Mouse (Mus musculus) myocyte (in vitro differentiated cells): ENCODE results near the gene Ganab. TPM values are rescaled to one million over a fixed set of nuclear protein-coding genes. Genes with fewer than 3 reads are reported as not detected.
A peak's percentile ranks its signal among the peaks of the same experiment; 100 is the strongest.

Experiments used
- H3K27me3 ChIP-seq: one replicate; pipeline ENCODE4 v1.6.1; 2011; ENCODE audit not compliant: control insufficient read depth, insufficient read depth, insufficient read length
- H3K36me3 ChIP-seq: one replicate; pipeline ENCODE4 v1.6.1; 2011; ENCODE audit not compliant: control insufficient read depth, insufficient read depth
- H3K4me2 ChIP-seq: one replicate; pipeline ENCODE4 v1.6.1; 2011; ENCODE audit warnings: low read depth, control low read depth
- H3K4me3 ChIP-seq: one replicate; pipeline ENCODE4 v1.5.1; 2011; ENCODE audit warnings: mild to moderate bottlenecking, control low read depth, moderate library complexity
- H3K79me2 ChIP-seq: one replicate; pipeline ENCODE4 v1.6.1; 2011; ENCODE audit not compliant: control insufficient read depth, insufficient read depth
- H3ac ChIP-seq: one replicate; pipeline ENCODE4 v1.6.1; 2011; ENCODE audit not compliant: control insufficient read depth, insufficient read length
- CEBPB ChIP-seq: IDR thresholded peaks from 2 replicates; pipeline ENCODE4 v1.6.1; 2011; ENCODE audit warnings: mild to moderate bottlenecking, moderate library complexity; ENCODE audit not compliant: poor library complexity, insufficient read depth, severe bottlenecking
- E2F4 ChIP-seq: IDR thresholded peaks from one replicate; pipeline ENCODE4 v1.6.1; 2011; ENCODE audit warnings: mild to moderate bottlenecking, control low read depth, moderate library complexity; ENCODE audit not compliant: insufficient read depth
- MAX ChIP-seq: IDR thresholded peaks from one replicate; pipeline ENCODE4 v1.6.1; 2011; ENCODE audit warnings: low read depth, mild to moderate bottlenecking, control low read depth
- MYOD1 ChIP-seq, 3 experiments: IDR thresholded peaks; one replicate each; pipeline ENCODE4 v1.6.1; 2011; ENCODE audit warnings: control low read depth in 2 of 3, low read depth in 2 of 3, mild to moderate bottlenecking in 2 of 3, moderate library complexity in 1 of 3; ENCODE audit not compliant: insufficient read length in 2 of 3, control insufficient read depth in 1 of 3
- MYOG ChIP-seq, 3 experiments: IDR thresholded peaks; one replicate each; pipeline ENCODE4 v1.6.1; 2011; ENCODE audit warnings: control low read depth in 2 of 3, low read depth in 2 of 3, mild to moderate bottlenecking in 2 of 3; ENCODE audit not compliant: insufficient read length in 2 of 3, control insufficient read depth in 1 of 3, insufficient read depth in 1 of 3
- POLR2A ChIP-seq: IDR thresholded peaks from one replicate; pipeline ENCODE4 v1.6.1; 2011; ENCODE audit warnings: low read depth, mild to moderate bottlenecking, control low read depth, moderate library complexity; ENCODE audit not compliant: insufficient read length
- POLR2AphosphoS2 ChIP-seq: IDR thresholded peaks from one replicate; pipeline ENCODE4 v1.6.1; 2011; ENCODE audit warnings: low read depth, control low read depth; ENCODE audit not compliant: insufficient read length
- REST ChIP-seq: IDR thresholded peaks from one replicate; pipeline ENCODE4 v1.6.1; 2011; ENCODE audit warnings: mild to moderate bottlenecking, control low read depth, moderate library complexity; ENCODE audit not compliant: insufficient read depth, insufficient read length
- SRF ChIP-seq: IDR thresholded peaks from one replicate; pipeline ENCODE4 v1.6.1; 2011; ENCODE audit warnings: low read depth; ENCODE audit not compliant: control insufficient read depth, insufficient read length
- TCF12 ChIP-seq: IDR thresholded peaks from one replicate; pipeline ENCODE4 v1.6.1; 2011; ENCODE audit warnings: mild to moderate bottlenecking, control low read depth; ENCODE audit not compliant: poor library complexity, insufficient read depth, severe bottlenecking
- TCF3 ChIP-seq: IDR thresholded peaks from one replicate; pipeline ENCODE4 v1.6.1; 2011; ENCODE audit warnings: low read depth, control low read depth; ENCODE audit not compliant: insufficient read length
- USF1 ChIP-seq: IDR thresholded peaks from one replicate; pipeline ENCODE4 v1.6.1; 2011; ENCODE audit warnings: low read depth, mild to moderate bottlenecking, control low read depth, moderate library complexity
- polyA plus RNA-seq: library from polyadenylated mRNA; unstranded; fragments of >200 nt; fragmentation: generic; extraction: Trizol; gene quantifications from one replicate; pipeline ENCODE4 v1.2.1, GENCODE M21; 2012; ENCODE audit warnings: missing spikeins

Ganab gene
- polyA plus RNA-seq, 1 experiment = 109 TPM

DNA sequence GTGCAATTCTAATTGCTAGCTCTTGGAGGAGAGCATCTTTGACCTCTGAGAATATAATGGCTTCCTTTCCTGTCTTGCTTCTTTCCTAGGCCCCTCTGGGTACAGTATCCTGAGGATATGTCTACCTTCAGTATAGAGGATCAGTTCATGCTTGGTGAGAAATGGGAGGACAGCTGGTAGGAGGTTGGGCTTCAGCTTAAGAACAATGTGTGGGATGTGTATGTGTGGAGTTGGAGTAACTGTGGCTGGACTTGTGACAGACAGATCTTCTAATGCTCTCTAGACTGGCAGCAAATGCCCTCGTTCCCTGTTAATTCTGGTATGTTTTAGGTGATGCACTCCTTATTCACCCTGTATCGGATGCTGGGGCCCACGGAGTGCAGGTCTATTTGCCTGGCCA lies 16.3 kb downstream of the Ganab start:
- H3K4me2 ChIP-seq = no peak overlapping the region
- no peaks in the 10 kb centered on the region for H3K79me2 ChIP-seq
- H3K27me3 ChIP-seq = no peaks in the 10 kb centered on the region
- H3ac ChIP-seq = no peak overlapping the region
- H3K4me3 ChIP-seq = no peak overlapping the region
- TF ChIP-seq TCF3 (no peak), POLR2AphosphoS2 (no peak), E2F4 (no peak)
- H3K36me3 ChIP-seq = peaks cover 68% of the 10 kb centered on the region

DNA sequence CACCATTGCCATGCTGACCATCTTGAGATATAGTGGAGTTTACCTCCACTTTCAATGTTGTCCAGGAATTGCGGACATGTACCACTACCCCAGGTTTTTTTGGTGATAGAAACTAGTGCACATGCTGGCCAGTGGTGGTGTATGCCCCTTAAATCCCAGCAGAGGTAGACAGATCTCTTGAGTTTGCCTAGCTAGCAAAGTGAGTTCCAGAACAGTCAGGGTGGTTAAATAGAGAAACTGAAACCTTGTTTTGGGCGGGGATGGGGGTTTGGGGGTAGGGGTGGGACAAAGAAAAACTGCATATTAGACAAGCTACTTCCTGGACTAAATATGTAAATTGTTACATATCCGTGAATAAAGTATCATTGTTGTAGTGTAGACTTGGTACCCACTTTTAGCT lies 21.1 kb downstream of the Ganab start:
- H3K79me2 ChIP-seq = peaks cover 34% of the 10 kb centered on the region
- H3K27me3 ChIP-seq = no peaks in the 10 kb centered on the region
- TF ChIP-seq CEBPB (no peak), POLR2A (no peak), REST (no peak), MAX (no peak), MYOG (IDR thresholded peaks at IDR 0.05; ENCODE audit: control insufficient read depth in 1 of 3, insufficient read depth in 1 of 3, insufficient read length in 2 of 3, low read depth in 2 of 3) (no peak), SRF (no peak), USF1 (no peak), MYOD1 (IDR thresholded peaks at IDR 0.05; ENCODE audit: control insufficient read depth in 1 of 3, insufficient read length in 2 of 3, low read depth in 2 of 3) (no peak), POLR2AphosphoS2 (no peak), E2F4 (no peak), TCF3 (no peak), TCF12 (no peak)
- no peak overlapping the region for H3K4me2 ChIP-seq
- peaks cover 32% of the 10 kb centered on the region for H3K36me3 ChIP-seq
- H3ac ChIP-seq = no peak overlapping the region
- H3K4me3 ChIP-seq = no peak overlapping the region

DNA sequence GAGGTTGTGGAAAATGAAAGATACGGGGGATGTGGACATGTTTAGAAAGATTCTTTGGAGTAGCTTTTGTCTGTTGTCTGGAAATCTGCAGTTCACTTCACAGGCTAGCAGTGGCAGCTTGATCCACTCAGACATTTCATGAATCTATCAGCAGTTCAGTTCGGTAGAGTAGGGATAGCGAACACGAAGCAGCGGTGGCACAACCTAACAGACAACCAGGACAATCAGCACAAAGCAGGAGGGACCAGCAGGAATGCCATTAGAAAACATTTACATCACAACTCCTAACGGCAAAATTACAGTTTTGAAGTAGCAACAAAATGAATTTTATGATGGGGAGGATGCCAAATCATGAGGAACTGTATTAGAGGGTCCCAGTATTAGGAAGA lies 21.8 kb downstream of the Ganab start:
- Histone ChIP-seq H3ac (peak overlapping the region; percentile 62), H3K36me3 (peaks cover 25% of the 10 kb centered on the region), H3K4me3 (peak overlapping the region; percentile 81), H3K27me3 (no peaks in the 10 kb centered on the region), H3K4me2 (no peak overlapping the region), H3K79me2 (peaks cover 35% of the 10 kb centered on the region)
- no peak for TF ChIP-seq USF1
- no peak for TF ChIP-seq MYOG (IDR thresholded peaks at IDR 0.05; ENCODE audit: control insufficient read depth in 1 of 3, insufficient read depth in 1 of 3, insufficient read length in 2 of 3, low read depth in 2 of 3)
- TF ChIP-seq CEBPB = no peak
- TF ChIP-seq POLR2AphosphoS2 = peak; percentile 20
- TF ChIP-seq POLR2A = no peak
- TF ChIP-seq E2F4 = no peak

DNA sequence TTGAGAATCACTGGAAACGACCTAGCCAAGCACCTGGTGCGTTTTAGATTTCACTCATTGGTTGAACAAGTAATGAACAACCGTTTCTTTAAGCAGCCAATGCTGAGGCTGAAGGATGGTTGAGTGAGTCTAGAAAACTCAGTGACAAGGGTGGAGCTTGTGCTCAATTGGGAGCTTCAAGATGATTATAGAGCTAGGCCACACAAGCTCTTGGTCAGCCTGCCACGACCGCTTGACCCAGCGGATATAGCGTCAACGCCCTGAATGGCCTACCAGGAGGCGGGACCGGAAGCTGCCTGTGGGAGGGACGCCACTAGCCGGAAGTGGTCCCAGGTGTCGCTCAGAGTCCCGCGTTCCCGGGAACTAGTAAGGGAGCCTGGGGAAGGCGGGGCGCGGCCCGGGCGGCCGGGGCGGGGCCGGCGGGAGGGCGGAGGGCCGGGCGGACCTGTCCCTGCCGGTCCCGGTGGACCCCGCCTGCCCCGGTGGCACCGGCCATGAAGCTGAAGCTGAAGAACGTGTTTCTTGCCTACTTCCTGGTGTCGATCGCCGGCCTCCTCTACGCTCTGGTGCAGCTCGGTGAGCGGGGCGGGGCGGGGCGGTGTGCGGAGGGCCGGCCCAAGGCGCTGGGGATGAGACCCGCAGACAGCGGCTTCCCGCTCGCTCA lies 22.3 kb downstream of the Ganab start, which contains the start of gene B3gat3:
B3gat3 (plus strand) TSS at position 302 of the 664 bp plus-strand sequence.
- no peaks in the 10 kb centered on the region for H3K27me3 ChIP-seq
- H3ac ChIP-seq = peak within 1 kb of the TSS; percentile 62
- peak within 1 kb of the TSS; percentile 97 for H3K4me2 ChIP-seq
- peak within 1 kb of the TSS; percentile 81 for H3K4me3 ChIP-seq
- H3K79me2 ChIP-seq = peaks cover 35% of the 10 kb centered on the region
- H3K36me3 ChIP-seq = peaks cover 20% of the 10 kb centered on the region
- TF ChIP-seq MYOG (IDR thresholded peaks at IDR 0.05; ENCODE audit: control insufficient read depth in 1 of 3, insufficient read depth in 1 of 3, insufficient read length in 2 of 3, low read depth in 2 of 3) = peak in 1 of 3 experiments; percentile 28
- TF ChIP-seq POLR2A = peak; percentile 89
- TF ChIP-seq POLR2AphosphoS2 = peak; percentile 86
- no peak for TF ChIP-seq TCF12

DNA sequence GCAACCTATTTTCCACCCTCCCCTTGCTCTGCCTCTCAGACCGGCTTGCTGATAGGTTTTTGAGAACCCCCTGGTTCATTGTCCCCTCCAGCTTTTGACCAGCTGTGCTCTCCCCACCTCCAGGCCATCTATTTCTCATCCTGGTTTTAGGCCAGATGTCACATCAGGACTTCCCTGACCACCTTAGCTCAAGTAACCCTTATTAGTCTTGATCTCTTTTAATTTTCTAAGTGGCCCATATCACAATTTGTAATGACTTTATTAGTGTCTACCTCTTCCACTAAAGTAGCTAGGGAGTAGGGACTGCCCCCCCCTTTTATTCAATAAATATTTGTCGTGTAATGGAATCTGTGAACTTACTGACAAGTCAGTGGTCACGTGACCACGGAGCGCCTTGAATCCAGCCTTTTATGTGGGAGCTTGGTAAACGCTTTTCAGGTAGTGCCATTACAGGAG lies 23.0 kb downstream of the Ganab start:
- Histone ChIP-seq H3K4me3 (peak overlapping the region; percentile 81), H3K79me2 (peaks cover 35% of the 10 kb centered on the region), H3K36me3 (peaks cover 14% of the 10 kb centered on the region), H3K27me3 (no peaks in the 10 kb centered on the region), H3K4me2 (peak overlapping the region; percentile 97), H3ac (peak overlapping the region; percentile 62)
- no peak for TF ChIP-seq MYOD1 (IDR thresholded peaks at IDR 0.05; ENCODE audit: control insufficient read depth in 1 of 3, insufficient read length in 2 of 3, low read depth in 2 of 3)
- TF ChIP-seq USF1 = peak; percentile 97
